Mouse (Mus musculus) liver, postnatal 0 days (tissue): ENCODE measurements at regions not wholly inside any gene's neighbourhood (a gene's known extent, or its start where the extent isn't known, plus 50 kb on each side); places are given as distances from the start of the nearest gene placed in this dataset.

ENCODE experiments used
- ATAC-seq: fragments of 200-750 bp; cut with Nextera tagmentation; 2 replicates; pipeline ENCODE4 v1.8.0; 2017; ENCODE audit warnings: mild to moderate bottlenecking, moderate library complexity
- DNase-seq: peaks from one replicate; pipeline ENCODE4 v3.0.0-alpha.2; 2016
- H3K27ac ChIP-seq: fragments of 300-500 bp; sonication (generic); 2 replicates; pipeline ENCODE4 v1.5.1; 2014; ENCODE audit warnings: antibody characterized with exemption, moderate library complexity, mild to moderate bottlenecking, low read depth
- H3K27me3 ChIP-seq: fragments of 300-500 bp; sonication (generic); 2 replicates; pipeline ENCODE4 v1.6.1; 2014; ENCODE audit warnings: low read length, control low read depth, mixed read lengths; ENCODE audit not compliant: insufficient read depth
- H3K36me3 ChIP-seq: fragments of 300-500 bp; sonication (generic); replicated peaks from 2 replicates; pipeline ENCODE4 v1.6.1; 2014; ENCODE audit warnings: mild to moderate bottlenecking, control low read depth, low read length, moderate library complexity, mixed read lengths; ENCODE audit not compliant: insufficient read depth
- H3K4me1 ChIP-seq: fragments of 300-500 bp; sonication (generic); 2 replicates; pipeline ENCODE4 v1.6.1; 2014; ENCODE audit warnings: antibody characterized with exemption, mild to moderate bottlenecking, control low read depth; ENCODE audit not compliant: insufficient read depth
- H3K4me2 ChIP-seq: fragments of 300-500 bp; sonication (generic); 2 replicates; pipeline ENCODE4 v1.6.1; 2014; ENCODE audit warnings: low read depth, mild to moderate bottlenecking, low read length, moderate library complexity, mixed read lengths
- H3K4me3 ChIP-seq: fragments of 300-500 bp; sonication (generic); 2 replicates; pipeline ENCODE4 v1.5.1; 2014; ENCODE audit warnings: low read depth, low read length
- H3K9ac ChIP-seq: fragments of 300-500 bp; sonication (generic); replicated peaks from 2 replicates; pipeline ENCODE4 v1.6.1; 2014; ENCODE audit warnings: mild to moderate bottlenecking, moderate library complexity
- H3K9me3 ChIP-seq: fragments of 300-500 bp; sonication (generic); 2 replicates; pipeline ENCODE4 v1.6.1; 2016; ENCODE audit warnings: mild to moderate bottlenecking, control low read depth, low read length, mixed read lengths
- CTCF ChIP-seq: sonication (generic); IDR thresholded peaks from 2 replicates; pipeline ENCODE4 v1.5.1; 2016; ENCODE audit warnings: antibody characterized with exemption, low read depth
- EP300 ChIP-seq: IDR thresholded peaks from 2 replicates; pipeline ENCODE4 v1.6.1; 2016; ENCODE audit warnings: antibody characterized with exemption, low read depth, mild to moderate bottlenecking
- WGBS: fragments of 180-500 bp; shearing (Covaris S2); extraction: QIAGEN DNeasy Blood & Tissue Kit; methylation state at CpG from one replicate; pipeline ENCODE4 v1.1.7; 2014; ENCODE audit not compliant: insufficient replicate concordance; 5-methylcytosine and 5-hydroxymethylcytosine counted together

DNA sequence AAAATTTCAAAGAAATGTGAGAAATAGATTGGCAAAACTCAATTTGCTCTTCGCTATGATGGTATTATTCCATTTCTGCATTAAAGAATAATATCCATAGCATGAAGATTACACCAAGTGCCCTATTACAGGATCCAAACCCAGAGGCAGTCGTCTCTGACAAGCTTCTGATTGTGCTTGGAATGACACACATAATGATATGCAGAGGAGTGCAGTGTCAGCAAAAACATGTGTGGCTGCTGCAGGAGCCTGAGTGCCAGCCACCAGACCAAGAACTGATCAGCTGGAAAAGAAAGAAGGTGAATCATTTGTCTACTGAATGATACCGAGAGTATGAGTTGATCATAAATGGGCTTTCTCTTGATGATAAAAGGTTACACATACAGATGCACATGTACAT lies 137.3 kb downstream of the Il15 start:
- no peak overlapping the region for H3K4me2 ChIP-seq
- no peak overlapping the region for H3K9ac ChIP-seq
- no peak overlapping the region for H3K4me3 ChIP-seq
- H3K27me3 ChIP-seq: no peaks in the 10 kb centered on the region
- 66% methylated on average over 3 of the region's 3 CpGs for WGBS
- ATAC-seq: no peak
- no peak for TF ChIP-seq EP300
- no peak for TF ChIP-seq CTCF
- H3K4me1 ChIP-seq: no peaks in the 10 kb centered on the region
- H3K27ac ChIP-seq: no peak overlapping the region
- no peaks in the 10 kb centered on the region for H3K9me3 ChIP-seq
- no peak for DNase-seq
- H3K36me3 ChIP-seq: no peaks in the 10 kb centered on the region

DNA sequence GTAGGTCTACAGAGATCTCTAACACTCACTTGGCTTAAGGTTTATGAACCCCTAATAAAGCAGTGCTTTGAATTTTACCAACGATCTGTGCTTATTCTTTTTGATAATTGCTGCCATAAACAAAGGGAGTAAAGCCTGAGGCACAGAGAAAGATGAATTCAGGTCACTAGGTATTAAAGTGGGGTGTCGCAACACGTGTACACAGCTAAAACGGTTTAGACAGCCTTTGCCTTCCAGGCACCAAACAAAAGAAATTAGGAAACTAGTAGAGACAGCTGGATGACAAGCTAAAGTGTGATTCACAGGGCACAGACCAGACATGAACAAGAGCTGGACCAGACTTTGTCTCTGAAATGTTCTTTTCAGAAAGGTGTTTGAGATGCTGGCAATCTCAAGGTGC lies 140.8 kb downstream of the Il15 start:
- no peak for DNase-seq
- no peaks in the 10 kb centered on the region for H3K27me3 ChIP-seq
- H3K9me3 ChIP-seq: no peaks in the 10 kb centered on the region
- no peak for ATAC-seq
- H3K36me3 ChIP-seq: no peaks in the 10 kb centered on the region
- H3K4me3 ChIP-seq: no peak overlapping the region
- no peak overlapping the region for H3K27ac ChIP-seq
- H3K9ac ChIP-seq: no peak overlapping the region
- H3K4me1 ChIP-seq: no peaks in the 10 kb centered on the region
- TF ChIP-seq CTCF (no peak), EP300 (no peak)
- 62% methylated on average over 4 of the region's 4 CpGs for WGBS
- no peak overlapping the region for H3K4me2 ChIP-seq

DNA sequence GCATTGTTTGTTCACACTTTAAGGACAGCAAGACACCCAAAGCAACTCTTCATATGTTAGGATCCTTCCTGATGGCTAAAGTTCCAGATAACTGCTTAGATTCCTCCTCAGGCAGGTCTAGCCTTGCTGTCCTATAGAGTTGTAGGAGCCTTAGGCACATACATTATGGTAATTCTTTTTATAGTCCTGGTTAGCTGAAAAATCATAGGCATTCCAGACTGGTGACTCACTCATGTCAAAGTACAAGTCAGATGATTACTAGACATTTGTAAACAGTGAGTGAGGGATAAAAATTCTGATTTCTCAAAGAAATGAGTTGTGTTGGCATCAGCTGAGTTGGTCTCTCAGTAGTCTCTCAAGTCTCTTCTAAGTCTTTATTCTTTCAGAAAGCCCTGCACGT lies 142.4 kb downstream of the Il15 start:
- Histone ChIP-seq H3K9me3 (no peaks in the 10 kb centered on the region), H3K4me2 (no peak overlapping the region), H3K36me3 (no peaks in the 10 kb centered on the region), H3K27ac (no peak overlapping the region), H3K27me3 (no peaks in the 10 kb centered on the region), H3K4me3 (no peak overlapping the region), H3K4me1 (no peaks in the 10 kb centered on the region), H3K9ac (no peak overlapping the region)
- no peak for ATAC-seq
- TF ChIP-seq EP300: no peak
- no peak for TF ChIP-seq CTCF
- 78% methylated on average over 1 of the region's 1 CpGs for WGBS
- no peak for DNase-seq

DNA sequence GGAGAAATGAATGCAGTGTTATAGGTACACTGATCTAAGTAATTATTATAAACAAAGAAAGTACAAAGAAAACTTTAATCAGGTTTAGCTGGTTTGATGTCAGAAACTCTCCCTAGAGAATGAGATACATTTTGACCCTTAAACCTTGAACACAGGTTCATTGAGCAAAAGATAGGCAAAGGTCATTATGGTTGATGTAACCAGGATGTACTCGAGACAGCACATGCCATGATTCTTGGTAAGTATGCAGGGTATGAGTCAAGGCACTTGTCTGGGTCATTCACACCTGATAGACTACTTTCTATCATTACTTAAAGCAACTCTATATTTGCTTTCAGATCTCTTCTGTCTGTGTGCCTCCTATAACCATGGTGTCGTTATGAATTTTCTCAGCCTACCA lies 147.2 kb downstream of the Il15 start:
- TF ChIP-seq CTCF (no peak), EP300 (no peak)
- no peaks in the 10 kb centered on the region for H3K4me1 ChIP-seq
- 75% methylated on average over 2 of the region's 2 CpGs for WGBS
- no peak overlapping the region for H3K9ac ChIP-seq
- H3K9me3 ChIP-seq: no peaks in the 10 kb centered on the region
- no peak overlapping the region for H3K4me2 ChIP-seq
- no peaks in the 10 kb centered on the region for H3K27me3 ChIP-seq
- H3K4me3 ChIP-seq: no peak overlapping the region
- H3K27ac ChIP-seq: no peak overlapping the region
- DNase-seq (no peak), ATAC-seq (no peak)
- no peaks in the 10 kb centered on the region for H3K36me3 ChIP-seq

DNA sequence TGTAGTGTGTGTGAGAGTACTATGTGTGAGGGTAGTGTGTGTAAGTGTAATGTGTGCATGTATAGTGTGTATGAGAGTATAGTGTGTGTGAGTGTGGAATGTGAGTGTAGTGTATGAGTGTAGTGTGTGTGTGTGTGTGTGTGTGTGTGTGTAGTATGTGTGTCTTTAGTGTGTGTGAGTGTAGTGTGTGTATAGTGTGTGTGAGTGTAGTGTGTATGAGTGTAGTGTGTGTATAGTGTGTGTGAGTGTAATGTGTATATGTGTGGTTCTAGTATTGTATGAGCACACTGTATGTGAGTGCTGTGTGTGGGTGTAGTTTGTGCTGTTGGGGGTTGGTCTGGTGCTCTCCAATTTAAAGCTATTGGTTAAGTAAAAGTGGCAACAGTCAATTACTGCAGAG lies 150.6 kb downstream of the Il15 start:
- no peak for TF ChIP-seq CTCF
- no peak for TF ChIP-seq EP300
- Histone ChIP-seq H3K4me1 (no peaks in the 10 kb centered on the region), H3K4me2 (no peak overlapping the region), H3K27ac (no peak overlapping the region), H3K9ac (no peak overlapping the region), H3K9me3 (no peaks in the 10 kb centered on the region), H3K27me3 (no peaks in the 10 kb centered on the region), H3K4me3 (no peak overlapping the region), H3K36me3 (no peaks in the 10 kb centered on the region)
- no peak for ATAC-seq
- DNase-seq: no peak

DNA sequence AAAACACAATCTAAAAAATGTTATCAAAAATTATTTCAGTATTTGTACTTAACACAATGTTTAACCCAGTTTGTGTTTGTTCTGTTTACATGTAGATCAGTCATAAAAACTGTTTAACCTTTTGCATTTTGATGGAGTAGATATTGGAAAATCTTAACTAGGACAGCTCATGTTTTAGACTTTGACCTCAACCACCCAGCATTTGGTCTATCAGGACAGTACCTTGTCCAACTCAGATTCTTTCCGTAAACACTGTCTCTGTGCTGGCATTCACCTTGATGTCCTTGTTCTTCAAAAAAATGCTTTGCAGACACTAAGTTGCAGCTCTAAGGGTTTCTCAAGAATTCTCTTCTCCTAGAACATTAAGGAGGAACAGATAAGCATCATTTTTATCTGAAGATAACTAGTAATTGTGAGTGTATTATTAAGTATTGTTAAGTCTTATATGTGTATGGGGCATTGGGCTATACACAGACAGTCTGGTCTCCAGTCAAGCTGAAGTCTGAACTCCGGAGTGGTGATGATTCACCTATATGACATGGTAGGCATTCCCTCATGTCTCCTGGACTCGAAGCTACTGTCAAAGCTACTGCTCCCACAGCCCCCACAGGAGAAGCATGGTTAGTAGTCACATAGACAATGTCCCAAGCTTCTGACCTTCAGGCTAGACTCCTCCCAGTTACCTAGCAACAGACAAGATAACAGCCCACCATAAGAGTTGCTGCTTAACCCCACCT lies 153.0 kb downstream of the Il15 start:
- WGBS: 75% methylated on average over 3 of the region's 3 CpGs
- Histone ChIP-seq H3K9ac (no peak overlapping the region), H3K4me3 (no peak overlapping the region), H3K4me2 (no peak overlapping the region), H3K27me3 (no peaks in the 10 kb centered on the region), H3K27ac (no peak overlapping the region), H3K4me1 (no peaks in the 10 kb centered on the region), H3K36me3 (no peaks in the 10 kb centered on the region), H3K9me3 (no peaks in the 10 kb centered on the region)
- ATAC-seq: no peak
- no peak for DNase-seq
- TF ChIP-seq CTCF (no peak), EP300 (no peak)

DNA sequence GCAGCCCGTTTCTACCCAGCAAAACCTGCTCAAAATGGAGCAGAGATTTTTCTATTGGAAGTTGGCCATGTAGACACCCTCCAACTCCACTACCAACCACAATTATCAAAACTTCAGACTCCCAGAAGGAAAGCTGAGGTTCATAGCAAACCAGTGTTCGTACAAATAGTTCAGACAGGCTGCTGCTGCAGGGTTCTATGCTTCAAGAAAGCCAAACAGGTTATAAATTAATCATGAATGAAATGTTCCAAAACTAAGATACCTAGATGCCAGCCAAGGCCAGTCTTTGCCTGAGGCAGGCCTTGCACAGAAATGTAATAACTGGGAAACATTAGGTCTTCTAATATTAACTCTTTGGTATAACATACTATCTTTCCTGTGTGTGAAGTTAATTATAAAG lies 158.9 kb downstream of the Il15 start:
- no peak for TF ChIP-seq EP300
- no peak for TF ChIP-seq CTCF
- Histone ChIP-seq H3K4me3 (no peak overlapping the region), H3K36me3 (no peaks in the 10 kb centered on the region), H3K27me3 (no peaks in the 10 kb centered on the region), H3K27ac (no peak overlapping the region), H3K9ac (no peak overlapping the region), H3K9me3 (no peaks in the 10 kb centered on the region), H3K4me1 (no peaks in the 10 kb centered on the region), H3K4me2 (no peak overlapping the region)
- DNase-seq: no peak
- WGBS: 60% methylated on average over 2 of the region's 2 CpGs
- ATAC-seq: no peak
